Comparison of ENCODE assay signal across 16 mouse cellular contexts in genomic region chr12:28773815-28774214, GRCm38 (mm10). TPM values are rescaled to one million over a fixed set of nuclear protein-coding genes. Genes with fewer than 3 reads are reported as not detected.
DNase-seq lines count a peak whose midpoint lies in the region; ATAC-seq and TF ChIP-seq lines count a peak whose summit lies in the region.
"Had no signal": no experiment of that assay in that cellular context is flagged by ENCODE, and none has a peak within 500 bp of the region (broad histone marks: within the 10 kb centered on the region; RNA-seq: fewer than 3 reads in every experiment).

No protein-coding gene starts in this region.

- H3K4me2 ChIP-seq in forebrain, postnatal 0 days (ENCODE audit: low read depth), result no peak overlapping the region
- no peak overlapping the region for H3K4me2 ChIP-seq in forebrain, embryonic 16.5 days (ENCODE audit: low read length)
- H3K4me2 ChIP-seq in liver, postnatal 0 days (ENCODE audit: low read depth, low read length), result no peak overlapping the region
- no peak overlapping the region for H3K4me2 ChIP-seq in liver, embryonic 12.5 days
- H3K4me2 ChIP-seq: heart, embryonic 12.5 days; neural tube, embryonic 12.5 days had no signal

- H3K9me3 ChIP-seq in forebrain, postnatal 0 days (ENCODE audit: low read length), result no peaks in the 10 kb centered on the region
- H3K9me3 ChIP-seq in forebrain, embryonic 16.5 days (ENCODE audit: control insufficient read depth, low read length), result no peaks in the 10 kb centered on the region
- no peaks in the 10 kb centered on the region for H3K9me3 ChIP-seq in liver, postnatal 0 days (ENCODE audit: low read length)
- no peaks in the 10 kb centered on the region for H3K9me3 ChIP-seq in liver, embryonic 12.5 days (replicated peaks)
- H3K9me3 ChIP-seq in MEL (replicated peaks; ENCODE audit: insufficient read depth, low read length), result no peaks in the 10 kb centered on the region
- H3K9me3 ChIP-seq: G1E; heart, embryonic 12.5 days; neural tube, embryonic 12.5 days had no signal

- no peak overlapping the region for H3K4me3 ChIP-seq in forebrain, postnatal 0 days (ENCODE audit: low read depth, low read length)
- no peak overlapping the region for H3K4me3 ChIP-seq in forebrain, embryonic 16.5 days (replicated peaks; ENCODE audit: low read length)
- H3K4me3 ChIP-seq in liver, postnatal 0 days (ENCODE audit: low read depth, low read length), result no peak overlapping the region
- H3K4me3 ChIP-seq in liver, embryonic 12.5 days, result no peak overlapping the region
- no peak overlapping the region for H3K4me3 ChIP-seq in MEL (ENCODE audit: control insufficient read depth in 1 of 2, insufficient read depth in 1 of 2, low read depth in 2 of 2, low read length in 2 of 2)
- H3K4me3 ChIP-seq: heart, embryonic 12.5 days; neural tube, embryonic 12.5 days had no signal

- 86% methylated on average over 3 of the region's 3 CpGs for WGBS in forebrain, postnatal 0 days
- WGBS in forebrain, embryonic 16.5 days, result 88% methylated on average over 3 of the region's 3 CpGs
- 79% methylated on average over 3 of the region's 3 CpGs for WGBS in liver, postnatal 0 days (ENCODE audit: insufficient replicate concordance)
- WGBS in liver, embryonic 12.5 days (ENCODE audit: insufficient replicate concordance), result 80% methylated on average over 3 of the region's 3 CpGs

- peak; percentile 59 for TF ChIP-seq CTCF in forebrain, postnatal 0 days (IDR thresholded peaks at IDR 0.05; ENCODE audit: low read depth)
- peak; percentile 64 for TF ChIP-seq CTCF in liver, postnatal 0 days (IDR thresholded peaks at IDR 0.05; ENCODE audit: low read depth)
- TF ChIP-seq CTCF in MEL (IDR thresholded peaks at IDR 0.05 in 2 of 3, conservative IDR thresholded peaks at IDR 0.05 in 1 of 3; ENCODE audit: control insufficient read depth in 1 of 3, insufficient read depth in 1 of 3, low read depth in 2 of 3, low read length in 3 of 3, poor library complexity in 1 of 3, severe bottlenecking in 1 of 3), result peak; percentile 18 to 34 (median 20); a peak in 4 of 6 replicates

- no peak for TF ChIP-seq EP300 in liver, postnatal 0 days (IDR thresholded peaks at IDR 0.05; ENCODE audit: low read depth)
- no peak for TF ChIP-seq EP300 in MEL (IDR thresholded peaks at IDR 0.05; ENCODE audit: low read depth in 1 of 2, low read length in 2 of 2)

- no peaks in the 10 kb centered on the region; the same call in 1 of the 2 replicates for H3K36me3 ChIP-seq in forebrain, postnatal 0 days (ENCODE audit: insufficient read depth)
- no peaks in the 10 kb centered on the region for H3K36me3 ChIP-seq in forebrain, embryonic 16.5 days (ENCODE audit: control insufficient read depth, insufficient read depth)
- H3K36me3 ChIP-seq in liver, postnatal 0 days (replicated peaks; ENCODE audit: insufficient read depth, low read length), result no peaks in the 10 kb centered on the region
- H3K36me3 ChIP-seq in liver, embryonic 12.5 days, result peaks cover 11% of the 10 kb centered on the region; the same call in 1 of the 2 replicates
- H3K36me3 ChIP-seq in MEL (ENCODE audit: control insufficient read depth in 1 of 2, insufficient read depth in 2 of 2, low read length in 2 of 2), result peaks cover 0 to 2% of the 10 kb centered on the region in 2 experiments; a peak in 1 of 4 replicates
- H3K36me3 ChIP-seq: heart, embryonic 12.5 days had no signal

- DNase-seq in forebrain, postnatal 0 days, result no peak
- DNase-seq in liver, postnatal 0 days, result no peak
- DNase-seq in MEL (ENCODE audit: low read depth, low spot score), result peak; percentile 11
- DNase-seq in adrenal gland, adult (ENCODE audit: inconsistent age in 2 of 2, low spot score in 1 of 2), result no peak
- no peak for DNase-seq in heart, adult 8-10 months (ENCODE audit: low spot score)
- DNase-seq: adrenal gland, adult 8-10 months; cerebellum, postnatal 36 days; left cerebral cortex, postnatal 4 days; lung, postnatal 14 days; right cerebral cortex, postnatal 4 days had no signal

- no peak for ATAC-seq in forebrain, postnatal 0 days
- no peak for ATAC-seq in forebrain, embryonic 16.5 days
- no peak for ATAC-seq in liver, postnatal 0 days
- no peak for ATAC-seq in liver, embryonic 12.5 days
- peak; percentile 58 for ATAC-seq in megakaryocyte progenitor cell, adult 5-6 weeks (replicated peaks; ENCODE audit: poor library complexity)

- peak; percentile 34 for TF ChIP-seq RAD21 in MEL (IDR thresholded peaks at IDR 0.05; ENCODE audit: low read depth, low read length)

- no peaks in the 10 kb centered on the region for H3K27me3 ChIP-seq in forebrain, postnatal 0 days (ENCODE audit: insufficient read depth, low read length)
- no peaks in the 10 kb centered on the region for H3K27me3 ChIP-seq in forebrain, embryonic 16.5 days (replicated peaks; ENCODE audit: control insufficient read depth, insufficient read depth, low read length)
- no peaks in the 10 kb centered on the region for H3K27me3 ChIP-seq in liver, postnatal 0 days (ENCODE audit: insufficient read depth, low read length)
- no peaks in the 10 kb centered on the region for H3K27me3 ChIP-seq in liver, embryonic 12.5 days (replicated peaks)
- no peaks in the 10 kb centered on the region for H3K27me3 ChIP-seq in MEL (ENCODE audit: control insufficient read depth in 1 of 2, insufficient read depth in 2 of 2, low read length in 2 of 2)
- H3K27me3 ChIP-seq: heart, embryonic 12.5 days; neural tube, embryonic 12.5 days had no signal

- no peak for TF ChIP-seq POLR2A in MEL (IDR thresholded peaks at IDR 0.05; ENCODE audit: control insufficient read depth in 1 of 2, insufficient read depth in 1 of 2, low read depth in 1 of 2, low read length in 2 of 2, poor library complexity in 1 of 2)

- H3K79me2 ChIP-seq in MEL (ENCODE audit: control insufficient read depth, insufficient read depth, low read length, poor library complexity), result no peaks in the 10 kb centered on the region

- H3K9ac ChIP-seq in forebrain, postnatal 0 days, result no peak overlapping the region
- H3K9ac ChIP-seq in forebrain, embryonic 16.5 days (replicated peaks; ENCODE audit: low read depth, low read length), result no peak overlapping the region
- no peak overlapping the region for H3K9ac ChIP-seq in liver, postnatal 0 days (replicated peaks)
- H3K9ac ChIP-seq in liver, embryonic 12.5 days, result no peak overlapping the region
- no peak overlapping the region for H3K9ac ChIP-seq in MEL (ENCODE audit: control insufficient read depth, low read depth, low read length, poor library complexity, severe bottlenecking)
- H3K9ac ChIP-seq: heart, embryonic 12.5 days; neural tube, embryonic 12.5 days had no signal

- no peaks in the 10 kb centered on the region for H3K4me1 ChIP-seq in forebrain, postnatal 0 days (ENCODE audit: insufficient read depth)
- H3K4me1 ChIP-seq in forebrain, embryonic 16.5 days (replicated peaks; ENCODE audit: control insufficient read depth, insufficient read depth, low read length), result 0 out of 2 replicates have a peak, but pooled peaks cover 4% of the 10 kb centered on the region
- no peaks in the 10 kb centered on the region for H3K4me1 ChIP-seq in liver, postnatal 0 days (ENCODE audit: insufficient read depth)
- peaks cover 6% of the 10 kb centered on the region; the same call in 1 of the 2 replicates for H3K4me1 ChIP-seq in liver, embryonic 12.5 days
- 0 out of 4 replicates have a peak, but pooled peaks cover 0 to 2% of the 10 kb centered on the region in 2 experiments for H3K4me1 ChIP-seq in MEL (ENCODE audit: control insufficient read depth in 1 of 2, insufficient read depth in 2 of 2, low read length in 2 of 2)

- no peak overlapping the region for H3K27ac ChIP-seq in forebrain, postnatal 0 days (ENCODE audit: low read depth, low read length)
- H3K27ac ChIP-seq in forebrain, embryonic 16.5 days (ENCODE audit: low read length), result no peak overlapping the region
- no peak overlapping the region for H3K27ac ChIP-seq in liver, postnatal 0 days (ENCODE audit: low read depth)
- H3K27ac ChIP-seq in liver, embryonic 12.5 days, result no peak overlapping the region
- no peak overlapping the region for H3K27ac ChIP-seq in MEL (ENCODE audit: control insufficient read depth, low read depth, low read length)
- H3K27ac ChIP-seq: neural tube, embryonic 12.5 days had no signal

TF ChIP-seq in MEL, 35 proteins besides CTCF, POLR2A, EP300 and RAD21 (continues in another document):
- TF ChIP-seq UBTF (IDR thresholded peaks at IDR 0.05; ENCODE audit: borderline replicate concordance, insufficient read depth, low read depth, low read length) (no peak), RCOR1 (IDR thresholded peaks at IDR 0.05; ENCODE audit: low read depth, low read length) (no peak), TCF12 (IDR thresholded peaks at IDR 0.05; ENCODE audit: low read depth, low read length) (no peak), POLR2AphosphoS2 (IDR thresholded peaks at IDR 0.05; ENCODE audit: low read length) (no peak), ETS1 (IDR thresholded peaks at IDR 0.05; ENCODE audit: low read depth, low read length) (no peak)

RNA-seq across cellular contexts. Expression of gene Eipr1, which starts 22.2 kb away (rescaled TPM):
- 60.8 and 63.6 TPM in 2 replicates for total RNA-seq in forebrain, postnatal 0 days (2014; rRNA removed)
- polyA plus RNA-seq in forebrain, postnatal 0 days (2015; fragmentation: Nextera tagmentation; extraction: Ambion mirVana), result 66.6 and 78.7 TPM in 2 replicates
- polyA plus RNA-seq in forebrain, embryonic 16.5 days (2015; fragmentation: Nextera tagmentation; extraction: Ambion mirVana), result 75.9 and 79.3 TPM in 2 replicates
- 15.5 and 16.7 TPM in 2 replicates for polyA plus RNA-seq in liver, postnatal 0 days (2015; fragmentation: Nextera tagmentation; extraction: Ambion mirVana)
- 34.7 and 36.0 TPM in 2 replicates for polyA plus RNA-seq in liver, embryonic 12.5 days (2016; fragmentation: Nextera tagmentation; extraction: Ambion mirVana)
- total RNA-seq in MEL (2012; rRNA removed), result 40.7 and 45.8 TPM in 2 replicates
- polyA plus RNA-seq in MEL (2012; ENCODE audit: insufficient read depth in 1 of 2, insufficient read length in 2 of 2, low read depth in 1 of 2, low replicate concordance in 2 of 2, missing spikeins in 1 of 2), result 10 to 100 TPM in 1 of 2 experiments, not detected in 1; 51.5 TPM
- total RNA-seq in megakaryocyte progenitor cell, adult 5-6 weeks (2015), result 21.6 and 25.1 TPM in 2 replicates
- 26.6 and 26.9 TPM in 2 replicates for total RNA-seq in megakaryocyte progenitor cell, adult 5-6 weeks (2017)
- total RNA-seq in heart, adult 8-10 months (2022), result 1 to 10 TPM; 8.9 to 9.6 (median 9.0) TPM

RNA-seq across cellular contexts. Expression of gene Trappc12, which starts 23.5 kb away (rescaled TPM):
- 49.1 and 55.6 TPM in 2 replicates for total RNA-seq in forebrain, postnatal 0 days (2014; rRNA removed)
- polyA plus RNA-seq in forebrain, postnatal 0 days (2015; fragmentation: Nextera tagmentation; extraction: Ambion mirVana), result 32.0 and 37.8 TPM in 2 replicates
- 47.0 and 50.0 TPM in 2 replicates for polyA plus RNA-seq in forebrain, embryonic 16.5 days (2015; fragmentation: Nextera tagmentation; extraction: Ambion mirVana)
- polyA plus RNA-seq in liver, postnatal 0 days (2015; fragmentation: Nextera tagmentation; extraction: Ambion mirVana), result 10.6 and 11.2 TPM in 2 replicates
- 28.5 and 30.5 TPM in 2 replicates for polyA plus RNA-seq in liver, embryonic 12.5 days (2016; fragmentation: Nextera tagmentation; extraction: Ambion mirVana)
- total RNA-seq in MEL (2012; rRNA removed), result 29.4 and 31.1 TPM in 2 replicates
- 10 to 100 TPM in 1 of 2 experiments, not detected in 1; 35.1 TPM for polyA plus RNA-seq in MEL (2012; ENCODE audit: insufficient read depth in 1 of 2, insufficient read length in 2 of 2, low read depth in 1 of 2, low replicate concordance in 2 of 2, missing spikeins in 1 of 2)
- 28.1 and 34.0 TPM in 2 replicates for total RNA-seq in megakaryocyte progenitor cell, adult 5-6 weeks (2015)
- 41.1 and 47.3 TPM in 2 replicates for total RNA-seq in megakaryocyte progenitor cell, adult 5-6 weeks (2017)
- 10 to 100 TPM; 20.8 to 26.5 (median 23.6) TPM for total RNA-seq in heart, adult 8-10 months (2022)
